Mouse (Mus musculus): Measurements from ENCODE around the gene Tfdp2.

Gene Tfdp2

GRCm38 (mm10) chr9:96230271-96230670 is 34.2 kb downstream of the Tfdp2 start:
- no peak for DNase-seq

GRCm38 (mm10) chr9:96235477-96235876 is 39.4 kb downstream of the Tfdp2 start:
- peak; percentile 49 for DNase-seq

GRCm38 (mm10) chr9:96237391-96237790 is 41.3 kb downstream of the Tfdp2 start:
- DNase-seq = no peak

GRCm38 (mm10) chr9:96238286-96238685 is 42.2 kb downstream of the Tfdp2 start:
- peak; percentile 27 for DNase-seq

- DNase-seq = peak; percentile 89
These were observed 45.3 kb downstream of the Tfdp2 start for GRCm38 (mm10) chr9:96241134-96242097.

GRCm38 (mm10) chr9:96243915-96244314 is 47.8 kb downstream of the Tfdp2 start:
- no peak for DNase-seq

- no peak for DNase-seq
These were observed 58.7 kb downstream of the Tfdp2 start for GRCm38 (mm10) chr9:96254812-96255211.

GRCm38 (mm10) chr9:96258478-96258877 is 62.4 kb downstream of the Tfdp2 start:
- DNase-seq = no peak

GRCm38 (mm10) chr9:96259017-96259512 is 63.0 kb downstream of the Tfdp2 start:
- DNase-seq = no peak

GRCm38 (mm10) chr9:96259753-96260520 is 63.9 kb downstream of the Tfdp2 start:
- no peak for DNase-seq

GRCm38 (mm10) chr9:96261101-96261500 is 65.0 kb downstream of the Tfdp2 start:
- DNase-seq = no peak

- DNase-seq = no peak
These were observed 65.9 kb downstream of the Tfdp2 start for GRCm38 (mm10) chr9:96261980-96262379.

- DNase-seq = no peak
These were observed 70.9 kb downstream of the Tfdp2 start for GRCm38 (mm10) chr9:96266793-96267558.

GRCm38 (mm10) chr9:96267559-96267948 is 71.5 kb downstream of the Tfdp2 start:
- DNase-seq = no peak

GRCm38 (mm10) chr9:96269726-96270125 is 73.7 kb downstream of the Tfdp2 start:
- DNase-seq = no peak

GRCm38 (mm10) chr9:96275543-96275942 is 79.5 kb downstream of the Tfdp2 start:
- no peak for DNase-seq

GRCm38 (mm10) chr9:96281497-96281896 is 85.4 kb downstream of the Tfdp2 start:
- DNase-seq = no peak

- no peak for DNase-seq
These were observed 86.0 kb downstream of the Tfdp2 start for GRCm38 (mm10) chr9:96282082-96282481.

- no peak for DNase-seq
These were observed 88.8 kb downstream of the Tfdp2 start for GRCm38 (mm10) chr9:96284916-96285315.

GRCm38 (mm10) chr9:96292144-96292543 is 96.1 kb downstream of the Tfdp2 start:
- DNase-seq = no peak

- DNase-seq = peak; percentile 25
These were observed 103.4 kb downstream of the Tfdp2 start for GRCm38 (mm10) chr9:96299324-96300008.

- DNase-seq = peak; percentile 55
These were observed 112.7 kb downstream of the Tfdp2 start for GRCm38 (mm10) chr9:96308816-96309215.
